Mouse (Mus musculus): ENCODE measurements at regions not wholly inside any gene's neighbourhood (a gene's known extent, or its start where the extent isn't known, plus 50 kb on each side); places are given as distances from the start of the nearest gene placed in this dataset.

GRCm38 (mm10) chr13:5713195-5713863, 148.0 kb upstream of the Klf6 start:
- TF ChIP-seq CTCF (IDR thresholded peaks at IDR 0.05; ENCODE audit: extremely low read depth, insufficient read depth, low read length) (no peak), POLR2A (IDR thresholded peaks at IDR 0.05; ENCODE audit: extremely low read depth, insufficient read depth, low read length) (no peak)
